Mouse (Mus musculus) E14TG2a.4 (cell line): ENCODE data around the gene Phc1.

Experiments
- H3K27me3 ChIP-seq: 2 replicates; pipeline ENCODE4 v1.6.1; 2014; ENCODE audit warnings: low read length, control low read depth; ENCODE audit not compliant: insufficient read depth
- H3K36me3 ChIP-seq: 2 replicates; pipeline ENCODE4 v1.6.1; 2014; ENCODE audit warnings: low read length, control low read depth; ENCODE audit not compliant: insufficient read depth
- H3K4me1 ChIP-seq: replicated peaks from 2 replicates; pipeline ENCODE4 v1.6.1; 2014; ENCODE audit warnings: low read depth, low read length, control low read depth
- H3K4me3 ChIP-seq: replicated peaks from 2 replicates; pipeline ENCODE4 v1.5.1; 2014; ENCODE audit warnings: mild to moderate bottlenecking, low read length
- H3K9me3 ChIP-seq: 2 replicates; pipeline ENCODE4 v1.6.1; 2014; ENCODE audit warnings: low read length, control low read depth
- CTCF ChIP-seq: conservative IDR thresholded peaks from 2 replicates; pipeline ENCODE4 v1.5.1; 2014; ENCODE audit warnings: low read length
- NANOG ChIP-seq: IDR thresholded peaks from 2 replicates; pipeline ENCODE4 v1.6.1; 2014; ENCODE audit warnings: borderline replicate concordance, low read length, mixed read lengths
- POU5F1 ChIP-seq: IDR thresholded peaks from 2 replicates; pipeline ENCODE4 v1.6.1; 2014; ENCODE audit warnings: low read length, borderline replicate concordance

Phc1 gene

DNA sequence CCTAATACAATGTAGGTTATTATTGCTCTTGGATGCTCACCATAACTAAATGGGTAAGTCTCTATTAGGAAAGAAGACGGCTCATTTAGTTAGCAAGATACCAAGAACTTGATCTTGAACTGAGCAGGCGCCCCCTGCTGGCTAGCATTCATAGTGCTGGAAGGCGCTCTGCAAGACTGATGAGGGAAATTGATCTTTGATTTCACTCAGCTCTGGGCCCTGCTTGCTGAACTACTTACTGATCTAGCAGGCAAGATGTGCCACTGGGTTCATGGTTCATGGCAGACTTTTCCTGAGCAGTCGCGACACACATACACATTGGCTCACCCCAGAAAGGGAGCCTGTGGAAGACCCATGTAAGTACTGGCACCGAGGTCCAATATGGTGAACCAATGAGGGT lies 36.0 kb downstream of the Phc1 start:
- H3K9me3 ChIP-seq: no peaks in the 10 kb centered on the region
- TF ChIP-seq NANOG (no peak), CTCF (peak; percentile 85)
- H3K4me3 ChIP-seq: no peak overlapping the region
- H3K27me3 ChIP-seq: no peaks in the 10 kb centered on the region
- H3K4me1 ChIP-seq: peaks cover 25% of the 10 kb centered on the region
- no peaks in the 10 kb centered on the region for H3K36me3 ChIP-seq

DNA sequence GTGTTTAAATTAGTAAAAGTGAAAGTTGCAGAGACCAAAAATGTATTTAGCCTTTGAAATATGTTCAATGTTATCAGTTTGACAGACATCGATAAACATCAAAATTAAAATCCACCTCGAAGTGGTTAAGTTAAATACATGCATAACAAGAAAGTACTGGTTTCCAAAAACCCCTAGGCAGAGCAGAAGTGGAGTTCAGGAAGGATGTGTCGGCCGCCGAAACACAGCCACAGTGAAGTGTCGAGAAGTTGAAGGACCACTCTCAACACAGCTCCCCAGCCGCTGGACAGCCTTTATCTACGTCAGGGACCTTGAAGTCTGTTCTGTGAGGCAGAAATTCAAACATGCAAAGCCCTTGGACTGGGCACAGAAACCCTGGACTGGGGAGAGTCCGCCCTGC lies 36.8 kb downstream of the Phc1 start:
- no peaks in the 10 kb centered on the region for H3K36me3 ChIP-seq
- no peaks in the 10 kb centered on the region for H3K27me3 ChIP-seq
- H3K4me1 ChIP-seq: peaks cover 25% of the 10 kb centered on the region
- H3K9me3 ChIP-seq: no peaks in the 10 kb centered on the region
- no peak overlapping the region for H3K4me3 ChIP-seq
- TF ChIP-seq POU5F1: no peak
- TF ChIP-seq CTCF: no peak

DNA sequence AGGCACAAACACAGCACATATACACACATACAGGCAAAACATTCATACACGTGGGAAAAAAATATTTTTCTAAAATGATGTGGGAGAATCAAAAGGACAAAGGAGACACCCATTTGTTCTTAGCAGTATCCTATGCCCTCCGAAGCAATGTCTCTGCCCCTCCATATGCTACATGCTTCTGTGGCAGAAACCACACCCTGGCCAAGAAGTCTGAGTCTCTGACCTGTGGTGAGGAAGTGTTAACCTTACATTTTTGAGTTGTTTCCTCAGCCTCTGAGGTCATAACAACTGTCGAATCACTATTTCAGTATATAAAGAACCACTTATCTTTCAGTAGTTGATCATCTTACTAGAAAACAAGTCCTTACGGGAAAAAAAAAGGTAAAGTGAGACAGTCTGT lies 37.7 kb downstream of the Phc1 start:
- Histone ChIP-seq H3K27me3 (no peaks in the 10 kb centered on the region), H3K4me1 (peaks cover 25% of the 10 kb centered on the region), H3K4me3 (no peak overlapping the region), H3K9me3 (no peaks in the 10 kb centered on the region), H3K36me3 (no peaks in the 10 kb centered on the region)
- TF ChIP-seq POU5F1 (no peak), CTCF (no peak)

DNA sequence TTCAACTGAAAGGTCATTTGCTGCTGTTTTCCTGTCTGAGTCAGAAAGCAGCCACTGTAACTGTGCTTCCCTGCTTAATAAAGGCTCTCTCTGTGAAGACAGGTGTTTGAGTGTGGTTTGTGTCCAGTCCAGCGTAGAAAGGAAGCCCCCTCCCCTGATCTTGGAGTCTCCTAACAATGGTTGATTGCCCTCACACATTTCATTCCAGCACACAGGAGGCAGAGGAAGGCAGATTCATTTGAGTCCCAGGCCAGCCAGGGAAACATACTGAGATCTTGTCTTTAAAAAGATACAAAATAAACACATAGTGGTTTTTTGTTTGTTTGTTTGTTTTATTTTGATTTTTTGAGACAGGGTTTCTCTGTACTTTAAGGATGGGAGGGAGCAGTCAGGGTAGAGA lies 38.2 kb downstream of the Phc1 start:
- Histone ChIP-seq H3K4me3 (no peak overlapping the region), H3K36me3 (no peaks in the 10 kb centered on the region), H3K27me3 (peaks cover 4% of the 10 kb centered on the region), H3K9me3 (no peaks in the 10 kb centered on the region), H3K4me1 (peaks cover 31% of the 10 kb centered on the region)
- TF ChIP-seq NANOG: no peak
- TF ChIP-seq CTCF: no peak
- no peak for TF ChIP-seq POU5F1

GRCm38 (mm10) chr6:122299621-122300133 lies 40.7 kb downstream of the Phc1 start:
- Histone ChIP-seq H3K4me1 (peaks cover 37% of the 10 kb centered on the region), H3K27me3 (peaks cover 19% of the 10 kb centered on the region), H3K36me3 (no peaks in the 10 kb centered on the region), H3K9me3 (no peaks in the 10 kb centered on the region), H3K4me3 (no peak overlapping the region)
- TF ChIP-seq POU5F1 (no peak), NANOG (no peak)

- no peak overlapping the region for H3K4me3 ChIP-seq
- no peaks in the 10 kb centered on the region for H3K9me3 ChIP-seq
- TF ChIP-seq NANOG (no peak), CTCF (no peak), POU5F1 (no peak)
- peaks cover 27% of the 10 kb centered on the region for H3K4me1 ChIP-seq
- H3K36me3 ChIP-seq: no peaks in the 10 kb centered on the region
- H3K27me3 ChIP-seq: peaks cover 29% of the 10 kb centered on the region
Observed at GRCm38 (mm10) chr6:122298223-122298609, 42.1 kb downstream of the Phc1 start.

GRCm38 (mm10) chr6:122297279-122298222 lies 42.8 kb downstream of the Phc1 start:
- Histone ChIP-seq H3K4me3 (peak overlapping the region; percentile 61), H3K9me3 (no peaks in the 10 kb centered on the region), H3K36me3 (no peaks in the 10 kb centered on the region), H3K27me3 (peaks cover 32% of the 10 kb centered on the region), H3K4me1 (peaks cover 27% of the 10 kb centered on the region)
- TF ChIP-seq CTCF: no peak
- no peak for TF ChIP-seq NANOG
- no peak for TF ChIP-seq POU5F1

GRCm38 (mm10) chr6:122296918-122297278 lies 43.5 kb downstream of the Phc1 start:
- H3K36me3 ChIP-seq: no peaks in the 10 kb centered on the region
- H3K4me3 ChIP-seq: 0 out of 2 replicates have a peak overlapping the region, but pooled peaks have one; percentile 61
- H3K4me1 ChIP-seq: peaks cover 27% of the 10 kb centered on the region
- TF ChIP-seq NANOG (no peak), POU5F1 (no peak), CTCF (no peak)
- no peaks in the 10 kb centered on the region for H3K9me3 ChIP-seq
- H3K27me3 ChIP-seq: peaks cover 35% of the 10 kb centered on the region
